Mouse (Mus musculus): ENCODE data around the gene Tmc5. TPM values are rescaled to one million over a fixed set of nuclear protein-coding genes. Genes with fewer than 3 reads are reported as not detected.

Gene Tmc5
- polyA plus RNA-seq, 1 experiment from 2014 or later: 48.1 TPM

DNA sequence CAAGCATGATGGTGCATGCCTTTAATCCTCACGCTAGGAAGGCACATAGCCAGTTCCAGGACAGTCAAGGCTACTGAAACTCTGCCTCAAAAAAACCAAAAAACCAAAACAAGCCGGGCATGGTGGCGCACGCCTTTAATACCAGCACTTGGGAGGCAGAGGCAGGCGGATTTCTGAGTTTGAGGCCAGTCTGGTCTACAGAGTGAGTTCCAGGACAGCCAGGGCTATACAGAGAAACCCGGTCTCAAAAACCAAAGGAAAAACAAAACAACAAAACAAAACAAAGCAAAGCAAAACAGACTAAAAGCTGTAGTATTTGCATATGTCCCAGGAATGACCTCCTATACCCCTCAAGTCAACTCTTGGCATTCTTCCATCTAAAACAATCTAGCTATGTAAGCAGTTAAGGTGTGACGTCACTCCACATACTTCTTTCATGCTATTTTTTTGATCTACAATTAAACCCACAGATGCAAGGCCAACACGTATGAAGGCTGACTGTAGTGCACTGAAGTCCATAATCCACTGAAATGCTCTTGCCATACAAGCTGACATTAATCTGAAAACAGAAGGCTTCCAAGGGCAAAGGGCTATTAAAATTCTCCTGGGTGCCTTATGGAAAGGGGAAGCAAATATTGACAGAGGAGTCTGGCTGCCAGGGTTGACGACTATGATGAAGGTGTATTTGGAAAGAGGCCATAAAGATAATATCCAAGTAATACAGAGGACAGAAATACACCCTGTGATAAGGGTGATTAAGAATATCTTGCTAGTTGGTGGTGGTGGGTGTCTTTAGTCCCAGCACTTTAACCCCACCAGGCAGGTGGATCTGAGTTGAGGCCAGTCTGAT is 107.1 kb downstream of the Tmc5 start:
- TF ChIP-seq CTCF (IDR thresholded peaks at IDR 0.05; ENCODE audit: low read depth): no peak
- 48% methylated on average over 9 of the region's 9 CpGs for WGBS
- H3K36me3 ChIP-seq (ENCODE audit: control insufficient read depth, insufficient read depth): no peaks in the 10 kb centered on the region
- H3K27ac ChIP-seq (ENCODE audit: low read depth, low read length): peak overlapping the region; percentile 87
- no peaks in the 10 kb centered on the region for H3K9me3 ChIP-seq (ENCODE audit: control insufficient read depth)
- peak overlapping the region; percentile 90 for H3K4me2 ChIP-seq (replicated peaks; ENCODE audit: low read depth)
- H3K9ac ChIP-seq (ENCODE audit: low read depth, low read length): no peak overlapping the region
- H3K4me3 ChIP-seq (ENCODE audit: low read depth, low read length): peak overlapping the region; percentile 61
- no peaks in the 10 kb centered on the region for H3K27me3 ChIP-seq (replicated peaks; ENCODE audit: control insufficient read depth, insufficient read depth, low read length)
- peak; percentile 22 for ATAC-seq
- H3K4me1 ChIP-seq (replicated peaks; ENCODE audit: control insufficient read depth, insufficient read depth, low read length): peaks cover 4% of the 10 kb centered on the region; the same call in 1 of the 2 replicates

DNA sequence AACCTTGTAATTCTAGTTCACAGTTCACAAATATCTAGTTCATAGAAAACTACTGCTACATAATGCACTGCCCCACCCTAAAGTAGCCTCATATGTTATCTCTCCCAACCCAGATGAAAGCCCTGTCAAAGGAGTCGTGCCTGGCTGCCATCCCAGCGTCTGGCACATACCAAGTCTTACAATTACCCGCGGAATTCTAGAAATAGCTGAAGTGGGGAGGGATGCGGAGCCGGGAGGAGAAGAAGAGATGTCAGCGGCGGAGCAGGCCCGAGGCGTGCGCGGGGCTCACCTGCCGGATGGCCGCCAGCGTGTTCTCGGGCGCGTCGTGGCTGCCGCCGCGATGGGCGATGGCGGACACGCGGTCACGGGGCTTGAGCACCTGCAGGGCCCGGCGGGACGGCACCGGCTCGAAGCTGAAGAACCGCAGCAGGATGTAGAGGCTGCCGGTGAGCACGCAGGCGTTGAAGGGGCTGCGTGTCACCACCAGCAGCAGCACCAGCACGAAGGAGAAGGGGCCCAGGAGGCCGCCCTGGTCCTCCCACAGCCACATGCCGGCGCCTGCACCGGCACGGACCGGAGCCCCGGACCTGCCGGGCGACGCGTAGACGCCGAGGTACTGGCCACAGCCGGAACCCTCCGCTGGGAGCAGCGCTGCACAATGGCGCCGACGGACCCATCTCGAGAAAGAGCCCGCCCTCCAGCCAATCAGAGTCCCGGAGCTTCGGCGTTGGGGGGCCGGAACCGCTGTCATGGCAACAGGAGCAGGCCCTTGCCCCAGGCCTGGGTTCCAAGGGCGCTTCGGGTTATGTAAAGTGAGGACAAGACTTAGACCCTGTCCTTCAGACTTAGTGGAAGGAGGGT is 108.2 kb downstream of the Tmc5 start, which contains the start of gene Gde1:
Gde1 (minus strand) TSS at position 678 of the 861 bp plus-strand sequence.
- Histone ChIP-seq H3K4me1 (replicated peaks; ENCODE audit: control insufficient read depth, insufficient read depth, low read length) (peaks cover 4% of the 10 kb centered on the region; the same call in 1 of the 2 replicates), H3K36me3 (ENCODE audit: control insufficient read depth, insufficient read depth) (no peaks in the 10 kb centered on the region), H3K4me2 (replicated peaks; ENCODE audit: low read depth) (peak within 1 kb of the TSS; percentile 90), H3K9me3 (ENCODE audit: control insufficient read depth) (no peaks in the 10 kb centered on the region), H3K4me3 (ENCODE audit: low read depth, low read length) (peak within 1 kb of the TSS; percentile 61), H3K9ac (ENCODE audit: low read depth, low read length) (peak within 1 kb of the TSS; percentile 60), H3K27ac (ENCODE audit: low read depth, low read length) (peak within 1 kb of the TSS; percentile 87), H3K27me3 (replicated peaks; ENCODE audit: control insufficient read depth, insufficient read depth, low read length) (no peaks in the 10 kb centered on the region)
- WGBS: under 1% methylated on average over 66 of the region's 66 CpGs
- 0 out of 2 replicates have a peak, but pooled peaks have one; percentile 23 for TF ChIP-seq CTCF (IDR thresholded peaks at IDR 0.05; ENCODE audit: low read depth)
- ATAC-seq: peak; percentile 60

DNA sequence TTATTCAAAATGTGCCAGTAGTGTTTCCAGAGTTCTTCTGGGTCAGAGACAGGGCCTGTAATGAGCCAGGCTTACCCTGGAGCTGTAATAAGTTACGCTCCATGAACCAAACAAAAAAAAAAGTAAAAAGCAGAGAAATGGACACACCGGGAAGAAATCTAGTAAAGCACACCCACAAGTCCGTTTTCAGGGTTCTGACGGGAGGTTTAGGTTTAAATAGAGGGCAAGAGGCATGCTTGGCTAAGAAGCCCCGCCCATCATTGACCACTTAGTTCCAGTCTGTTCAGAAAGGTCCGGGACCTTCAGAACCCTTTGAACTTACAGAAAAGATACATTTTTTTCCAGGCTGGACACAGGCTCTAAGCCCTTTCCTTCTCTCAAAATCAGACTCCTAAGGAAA is 109.0 kb downstream of the Tmc5 start:
- 33% methylated on average over 6 of the region's 6 CpGs for WGBS
- Histone ChIP-seq H3K27ac (ENCODE audit: low read depth, low read length) (peak overlapping the region; percentile 87; the same call in 1 of the 2 replicates), H3K9ac (ENCODE audit: low read depth, low read length) (no peak overlapping the region), H3K36me3 (ENCODE audit: control insufficient read depth, insufficient read depth) (no peaks in the 10 kb centered on the region), H3K9me3 (ENCODE audit: control insufficient read depth) (no peaks in the 10 kb centered on the region), H3K27me3 (replicated peaks; ENCODE audit: control insufficient read depth, insufficient read depth, low read length) (no peaks in the 10 kb centered on the region), H3K4me2 (replicated peaks; ENCODE audit: low read depth) (peak overlapping the region; percentile 90), H3K4me3 (ENCODE audit: low read depth, low read length) (peak overlapping the region; percentile 61; the same call in 1 of the 2 replicates), H3K4me1 (replicated peaks; ENCODE audit: control insufficient read depth, insufficient read depth, low read length) (peaks cover 4% of the 10 kb centered on the region; the same call in 1 of the 2 replicates)
- TF ChIP-seq CTCF (IDR thresholded peaks at IDR 0.05; ENCODE audit: low read depth): no peak
- no peak for ATAC-seq

DNA sequence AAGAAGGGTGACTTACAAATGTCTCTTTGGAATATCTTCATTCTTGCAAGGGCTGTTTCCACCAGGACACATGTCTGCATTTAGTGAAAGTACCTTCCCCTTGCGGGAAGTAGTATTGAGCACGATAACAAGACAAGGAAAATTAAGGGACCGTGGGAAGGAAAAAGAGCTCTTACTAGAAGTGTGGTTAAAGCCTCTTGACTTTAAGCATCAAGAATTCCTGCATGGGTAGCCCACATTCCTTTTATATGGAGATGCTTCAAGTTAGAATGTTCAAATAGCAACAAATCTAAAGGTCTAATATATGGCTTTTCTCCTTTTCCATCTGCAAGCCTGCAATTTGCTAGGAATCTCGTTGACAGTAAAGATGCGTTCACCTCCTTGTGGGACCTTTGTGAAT is 109.4 kb downstream of the Tmc5 start:
- no peak overlapping the region for H3K4me2 ChIP-seq (replicated peaks; ENCODE audit: low read depth)
- peaks cover 4% of the 10 kb centered on the region; the same call in 1 of the 2 replicates for H3K4me1 ChIP-seq (replicated peaks; ENCODE audit: control insufficient read depth, insufficient read depth, low read length)
- no peaks in the 10 kb centered on the region for H3K9me3 ChIP-seq (ENCODE audit: control insufficient read depth)
- 87% methylated on average over 5 of the region's 5 CpGs for WGBS
- no peak overlapping the region for H3K4me3 ChIP-seq (ENCODE audit: low read depth, low read length)
- ATAC-seq: no peak
- no peak for TF ChIP-seq CTCF (IDR thresholded peaks at IDR 0.05; ENCODE audit: low read depth)
- H3K27ac ChIP-seq (ENCODE audit: low read depth, low read length): no peak overlapping the region
- no peaks in the 10 kb centered on the region for H3K36me3 ChIP-seq (ENCODE audit: control insufficient read depth, insufficient read depth)
- no peak overlapping the region for H3K9ac ChIP-seq (ENCODE audit: low read depth, low read length)
- no peaks in the 10 kb centered on the region for H3K27me3 ChIP-seq (replicated peaks; ENCODE audit: control insufficient read depth, insufficient read depth, low read length)

DNA sequence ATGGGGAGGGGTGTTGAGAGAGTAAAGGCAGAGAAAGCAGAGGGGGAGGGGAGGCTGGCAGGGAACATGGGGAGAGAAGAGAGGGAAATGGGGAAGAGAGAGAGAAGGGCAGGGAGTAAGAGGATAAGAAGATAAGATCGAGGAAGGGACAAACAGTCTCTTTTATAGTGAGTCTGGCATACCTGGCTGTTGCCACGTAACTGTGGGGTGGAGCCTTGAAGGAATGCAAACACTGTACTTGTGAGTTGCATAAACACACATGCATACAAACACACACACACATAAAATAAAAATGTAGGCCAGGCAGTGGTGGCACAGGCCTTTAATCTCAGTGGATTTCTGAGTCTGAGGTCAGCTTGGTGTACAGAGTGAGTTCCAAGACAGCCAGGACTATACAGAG is 110.1 kb downstream of the Tmc5 start:
- WGBS: 42% methylated on average over 2 of the region's 2 CpGs
- Histone ChIP-seq H3K36me3 (ENCODE audit: control insufficient read depth, insufficient read depth) (no peaks in the 10 kb centered on the region), H3K4me3 (ENCODE audit: low read depth, low read length) (no peak overlapping the region), H3K27me3 (replicated peaks; ENCODE audit: control insufficient read depth, insufficient read depth, low read length) (no peaks in the 10 kb centered on the region), H3K4me1 (replicated peaks; ENCODE audit: control insufficient read depth, insufficient read depth, low read length) (peaks cover 4% of the 10 kb centered on the region; the same call in 1 of the 2 replicates), H3K9me3 (ENCODE audit: control insufficient read depth) (no peaks in the 10 kb centered on the region), H3K27ac (ENCODE audit: low read depth, low read length) (no peak overlapping the region), H3K4me2 (replicated peaks; ENCODE audit: low read depth) (no peak overlapping the region), H3K9ac (ENCODE audit: low read depth, low read length) (no peak overlapping the region)
- no peak for TF ChIP-seq CTCF (IDR thresholded peaks at IDR 0.05; ENCODE audit: low read depth)
- ATAC-seq: no peak

DNA sequence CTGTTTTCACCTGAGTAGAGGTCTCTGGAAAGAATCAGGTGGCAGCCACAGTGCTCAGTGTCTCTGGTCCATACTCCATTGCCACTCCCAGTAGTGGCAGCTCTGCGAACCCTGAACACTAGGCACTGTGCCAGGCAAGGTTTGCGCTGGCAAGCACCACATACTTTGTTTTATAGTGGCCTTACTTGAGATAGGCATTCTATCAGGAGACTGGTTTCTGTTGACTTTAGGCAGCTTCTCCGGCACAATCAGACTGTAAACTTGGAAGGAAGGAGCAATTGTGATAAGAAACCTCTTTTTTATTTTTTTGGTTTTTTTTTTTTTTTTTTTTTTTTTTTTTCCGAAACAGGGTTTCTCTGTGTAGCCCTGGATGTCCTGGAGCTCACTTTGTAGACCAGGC is 110.9 kb downstream of the Tmc5 start:
- no peak overlapping the region for H3K27ac ChIP-seq (ENCODE audit: low read depth, low read length)
- no peak overlapping the region for H3K9ac ChIP-seq (ENCODE audit: low read depth, low read length)
- H3K27me3 ChIP-seq (replicated peaks; ENCODE audit: control insufficient read depth, insufficient read depth, low read length): no peaks in the 10 kb centered on the region
- H3K4me3 ChIP-seq (ENCODE audit: low read depth, low read length): no peak overlapping the region
- no peaks in the 10 kb centered on the region for H3K36me3 ChIP-seq (ENCODE audit: control insufficient read depth, insufficient read depth)
- no peak overlapping the region for H3K4me2 ChIP-seq (replicated peaks; ENCODE audit: low read depth)
- WGBS: 40% methylated on average over 4 of the region's 4 CpGs
- H3K4me1 ChIP-seq (replicated peaks; ENCODE audit: control insufficient read depth, insufficient read depth, low read length): peaks cover 4% of the 10 kb centered on the region; the same call in 1 of the 2 replicates
- TF ChIP-seq CTCF (IDR thresholded peaks at IDR 0.05; ENCODE audit: low read depth): no peak
- ATAC-seq: peak; percentile 50
- H3K9me3 ChIP-seq (ENCODE audit: control insufficient read depth): no peaks in the 10 kb centered on the region
